Mouse (Mus musculus) macrophage (primary cell): ENCODE data around the gene Bap1. TPM values are rescaled to one million over a fixed set of nuclear protein-coding genes. Genes with fewer than 3 reads are reported as not detected.

Source experiments
- H3K27ac ChIP-seq: fragments of 350-480 bp; formaldehyde crosslinking; 2 replicates; pipeline ENCODE4 v1.9.0; 2021
- H3K36me3 ChIP-seq: fragments of 350-480 bp; formaldehyde crosslinking; 2 replicates; pipeline ENCODE4 v1.9.0; 2021; ENCODE audit errors: inconsistent target
- H3K4me3 ChIP-seq: fragments of 350-480 bp; formaldehyde crosslinking; 2 replicates; pipeline ENCODE4 v1.9.0; 2021; ENCODE audit errors: inconsistent target
- H3K79me2 ChIP-seq: fragments of 350-480 bp; formaldehyde crosslinking; 2 replicates; pipeline ENCODE4 v1.9.0; 2021; ENCODE audit errors: inconsistent target
- WGBS: methylation state at CpG from one replicate; pipeline ENCODE4 v1.1.7; 2026; ENCODE audit warnings: inconsistent platforms; ENCODE audit not compliant: missing documents; 5-methylcytosine and 5-hydroxymethylcytosine counted together
- polyA plus RNA-seq: library from polyadenylated mRNA; stranded (reverse); fragments of 250-400 nt; gene quantifications from 3 replicates; pipeline ENCODE4 v1.2.4, GENCODE M21; 2018; ENCODE audit warnings: inconsistent platforms

The Bap1 gene
- polyA plus RNA-seq, 1 experiment from 2014 or later, result 28.5 TPM

DNA sequence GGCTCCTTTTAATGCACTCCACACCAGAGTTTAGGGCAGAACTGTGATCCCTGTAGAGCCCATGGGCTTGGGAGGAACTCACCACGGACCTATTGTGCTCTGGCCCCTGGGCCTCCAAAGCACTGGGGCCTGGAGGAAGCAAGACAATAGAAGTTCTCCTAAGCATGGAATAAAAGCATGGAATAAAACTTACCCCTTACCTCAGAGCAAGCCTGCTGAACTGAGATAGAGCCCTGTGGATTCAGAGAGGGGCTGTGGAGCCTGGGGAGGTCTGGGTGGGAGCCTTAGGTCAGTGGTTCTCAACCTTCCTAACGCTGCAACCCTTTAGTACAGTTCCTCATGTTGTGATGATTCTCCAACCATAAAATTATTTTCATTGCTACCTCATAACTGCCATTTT, 34.4 kb upstream of the Bap1 start, which contains the start of gene Nisch:
Gene Nisch (minus strand): TSS at position 101 of the 400 bp plus-strand sequence.
- Histone ChIP-seq H3K27ac (no peak within 1 kb of the TSS), H3K36me3 (no peaks in the 10 kb centered on the region), H3K79me2 (no peaks in the 10 kb centered on the region), H3K4me3 (no peak within 1 kb of the TSS)
- 88% methylated on average over 2 of the region's 2 CpGs for WGBS

DNA sequence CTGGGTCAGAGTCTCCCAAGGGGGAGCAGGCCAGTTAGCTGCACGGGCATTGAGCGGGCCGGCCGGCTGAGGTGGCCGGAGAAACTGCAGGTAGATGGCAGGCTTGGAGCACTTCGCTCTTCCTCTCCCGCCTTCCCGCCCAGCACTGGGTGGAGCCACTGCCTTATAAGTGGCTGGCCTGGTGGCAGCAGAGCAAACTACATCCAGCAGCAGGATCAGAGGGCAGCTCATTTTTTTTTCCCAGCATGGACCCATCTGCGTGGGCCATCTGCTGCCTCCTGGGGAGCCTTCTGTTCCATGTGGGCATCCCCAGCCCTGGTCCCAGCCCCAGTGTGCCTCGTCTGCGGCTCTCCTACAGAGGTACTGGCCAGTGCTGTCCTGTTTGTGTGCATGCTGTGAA, 33.6 kb upstream of the Bap1 start, which contains the start of gene Sema3g:
Gene Sema3g (plus strand): TSS at position 195 of the 400 bp plus-strand sequence.
- Histone ChIP-seq H3K36me3 (no peaks in the 10 kb centered on the region), H3K27ac (no peak within 1 kb of the TSS), H3K79me2 (no peaks in the 10 kb centered on the region), H3K4me3 (no peak within 1 kb of the TSS)
- whole genome bisulfite sequencing, result 14% methylated on average over 11 of the region's 11 CpGs

DNA sequence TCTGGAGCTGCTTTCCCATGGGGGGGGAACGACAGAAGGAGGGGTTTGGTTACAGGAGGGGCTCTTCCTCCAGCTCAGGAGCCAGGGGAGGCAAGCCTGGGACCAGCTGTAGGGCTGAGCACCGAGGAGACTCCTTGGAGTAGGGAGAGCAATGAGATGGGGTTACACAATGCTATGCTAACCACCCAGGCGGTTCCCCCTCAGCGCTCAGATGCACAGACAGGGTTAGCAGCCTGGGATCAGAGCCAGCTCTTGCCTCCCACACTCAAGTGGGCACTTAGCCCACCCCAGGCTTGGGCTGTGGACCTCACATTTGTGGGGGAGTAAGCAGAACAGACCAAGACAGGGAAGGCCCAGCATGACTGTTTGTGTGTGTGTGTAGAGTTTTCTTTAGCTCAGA, 24.3 kb upstream of the Bap1 start:
- Histone ChIP-seq H3K36me3 (no peaks in the 10 kb centered on the region), H3K4me3 (no peak overlapping the region), H3K79me2 (no peaks in the 10 kb centered on the region), H3K27ac (no peak overlapping the region)
- 49% methylated on average over 4 of the region's 4 CpGs for WGBS

DNA sequence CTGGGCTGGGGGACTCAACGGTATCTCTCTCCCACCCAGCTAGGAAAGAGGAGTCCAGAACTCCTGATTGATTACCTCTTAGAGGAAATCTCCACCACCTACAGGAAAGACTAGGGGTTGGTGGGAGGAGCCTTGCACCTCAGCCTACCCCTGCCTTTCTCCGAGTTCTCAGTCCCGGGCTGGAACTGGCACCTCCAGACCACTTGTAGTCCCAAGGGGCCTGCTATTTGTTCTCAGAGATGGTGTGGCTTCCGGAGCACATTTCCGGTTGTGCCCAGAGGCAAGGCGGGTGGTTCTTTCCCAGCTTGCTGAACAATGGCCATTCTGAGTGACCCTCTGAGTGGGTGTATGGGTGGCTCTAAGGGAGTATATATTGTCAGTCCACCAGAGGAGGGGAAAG, 23.0 kb upstream of the Bap1 start:
- H3K36me3 ChIP-seq, result no peaks in the 10 kb centered on the region

DNA sequence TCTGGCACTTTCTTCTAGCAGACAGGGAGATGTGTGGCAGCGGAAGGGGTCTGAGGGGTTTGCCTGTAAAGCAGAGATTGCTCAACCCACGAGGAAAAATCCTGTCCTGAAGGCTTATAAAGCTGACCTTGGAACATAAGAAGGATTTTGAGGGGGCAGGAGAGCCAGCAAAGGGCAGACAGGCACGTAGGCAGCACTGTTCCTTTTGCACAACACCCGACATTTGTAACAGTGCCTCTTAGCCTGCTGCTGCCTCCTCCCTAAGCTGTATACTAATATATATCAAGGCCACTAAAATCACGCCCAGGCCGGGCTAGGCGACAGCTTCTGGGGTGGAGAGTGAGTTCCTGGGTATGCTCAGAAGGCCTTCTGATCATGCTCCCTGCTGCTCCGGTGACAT, 20.8 kb upstream of the Bap1 start:
- H3K27ac ChIP-seq, result no peak overlapping the region
- no peak overlapping the region for H3K4me3 ChIP-seq
- no peaks in the 10 kb centered on the region for H3K36me3 ChIP-seq
- H3K79me2 ChIP-seq, result no peaks in the 10 kb centered on the region
- 86% methylated on average over 8 of the region's 8 CpGs for WGBS

More for the DNA sequence above, 23.0 kb upstream of the Bap1 start:
- no peak overlapping the region for H3K27ac ChIP-seq
- H3K79me2 ChIP-seq, result no peaks in the 10 kb centered on the region
- WGBS, result 31% methylated on average over 6 of the region's 6 CpGs
- no peak overlapping the region for H3K4me3 ChIP-seq

DNA sequence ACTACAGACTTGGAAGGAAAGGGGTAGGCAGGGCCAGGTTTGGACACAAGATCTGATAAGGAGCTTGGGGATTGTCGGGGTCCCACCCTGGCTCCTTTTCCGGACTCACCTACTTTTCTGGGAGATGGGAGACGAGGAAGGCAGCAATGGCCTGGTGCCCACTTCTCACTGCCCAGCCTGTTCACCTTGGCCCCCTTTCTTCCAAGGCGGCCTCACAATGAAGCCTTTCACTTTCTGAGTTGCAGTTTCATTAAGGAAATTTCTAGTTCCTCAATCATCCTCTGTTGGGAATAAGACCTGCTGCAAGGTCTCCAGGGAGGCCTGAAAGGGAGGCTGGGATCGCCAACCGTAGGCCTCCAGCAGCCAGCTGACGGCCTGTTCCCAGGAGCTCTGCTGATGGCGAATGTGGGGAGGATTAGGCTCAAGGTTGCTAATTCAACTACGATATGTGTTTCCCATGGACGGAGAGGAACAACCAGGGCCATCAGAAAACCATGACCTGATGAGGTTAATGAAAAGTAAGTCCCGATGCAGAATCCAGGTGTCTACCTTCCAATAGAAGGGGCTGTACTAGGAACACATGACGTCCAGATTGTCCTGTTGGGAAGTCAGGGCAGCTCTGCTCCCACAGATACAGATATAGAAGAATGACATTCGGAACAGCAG, 18.7 kb upstream of the Bap1 start:
- WGBS, result 73% methylated on average over 13 of the region's 13 CpGs
- Histone ChIP-seq H3K4me3 (no peak overlapping the region), H3K36me3 (no peaks in the 10 kb centered on the region), H3K27ac (no peak overlapping the region), H3K79me2 (no peaks in the 10 kb centered on the region)

DNA sequence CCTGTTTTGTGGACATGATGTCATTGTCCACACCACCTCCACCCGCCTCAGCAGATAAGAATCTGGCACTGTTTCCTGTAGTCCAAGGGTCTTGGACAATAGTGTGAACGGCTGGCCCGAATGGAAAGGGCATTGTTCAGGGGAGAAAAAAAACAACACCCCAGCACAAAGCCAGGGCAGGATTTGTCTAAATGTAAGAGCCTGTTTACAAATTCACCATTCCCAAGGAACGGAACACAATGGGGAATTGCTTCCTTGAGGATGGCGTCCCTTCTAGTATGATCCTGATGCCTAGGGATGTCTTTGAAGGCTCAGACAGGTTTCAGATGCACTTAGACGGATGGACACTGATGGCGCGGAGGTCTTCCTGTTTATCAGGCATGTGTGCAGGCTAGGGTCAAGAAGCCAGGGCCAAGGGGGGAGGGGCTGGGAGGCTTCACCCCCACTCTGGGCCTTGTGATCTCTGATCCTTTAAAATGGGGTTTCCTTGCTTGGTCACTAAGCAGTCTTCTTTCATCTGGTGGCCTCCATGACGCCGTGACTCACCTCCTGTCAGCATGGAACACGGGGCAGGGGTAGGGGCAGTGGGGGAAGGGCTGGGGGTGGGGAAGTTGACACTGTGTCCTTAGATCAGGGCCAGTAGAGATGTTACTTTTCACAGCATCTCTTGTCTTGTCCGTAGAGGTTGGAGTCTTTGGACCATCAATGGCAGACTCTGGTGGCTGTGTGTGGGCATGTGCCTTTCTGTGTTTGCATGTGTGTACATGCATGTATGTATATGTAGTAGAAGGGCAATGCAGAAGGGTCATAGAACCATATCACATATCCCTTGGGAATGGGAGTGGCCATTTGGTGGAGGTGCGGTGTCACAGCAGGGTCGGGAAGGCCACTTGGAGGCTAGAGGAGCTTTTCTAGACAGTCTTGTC, 17.9 kb upstream of the Bap1 start:
- Histone ChIP-seq H3K27ac (no peak overlapping the region), H3K4me3 (no peak overlapping the region), H3K36me3 (no peaks in the 10 kb centered on the region), H3K79me2 (no peaks in the 10 kb centered on the region)
- 91% methylated on average over 14 of the region's 14 CpGs for WGBS

DNA sequence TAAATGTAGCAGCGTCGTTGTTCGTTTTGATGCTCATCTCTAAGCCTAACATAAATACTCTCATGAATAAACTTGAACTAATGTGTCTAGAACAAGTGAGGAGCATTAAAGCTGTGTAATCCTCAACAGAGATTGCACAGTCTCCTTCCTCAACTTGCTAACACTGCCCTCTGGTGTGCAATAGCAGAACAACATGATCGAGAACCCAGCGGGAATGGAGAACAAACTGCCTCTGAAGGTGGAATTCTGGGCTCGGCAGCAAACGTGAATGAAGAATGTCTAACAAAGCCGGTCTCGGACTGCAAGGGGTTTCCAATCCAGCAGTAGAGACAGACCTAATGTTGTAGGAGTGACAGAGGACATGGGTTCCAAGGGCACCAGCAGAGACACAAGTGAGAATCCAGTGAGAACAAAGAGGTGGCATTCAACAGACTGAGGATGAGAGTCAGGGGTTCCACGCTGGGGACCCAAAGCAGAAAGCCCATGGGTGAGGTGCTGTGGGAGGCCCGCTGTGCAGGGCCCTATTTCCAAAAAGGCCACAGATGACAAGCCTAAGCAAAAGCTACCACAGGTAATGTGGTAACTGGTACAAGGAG, 17.2 kb upstream of the Bap1 start:
- Histone ChIP-seq H3K36me3 (no peaks in the 10 kb centered on the region), H3K4me3 (no peak overlapping the region), H3K27ac (no peak overlapping the region), H3K79me2 (no peaks in the 10 kb centered on the region)
- WGBS, result 11% methylated on average over 11 of the region's 11 CpGs

DNA sequence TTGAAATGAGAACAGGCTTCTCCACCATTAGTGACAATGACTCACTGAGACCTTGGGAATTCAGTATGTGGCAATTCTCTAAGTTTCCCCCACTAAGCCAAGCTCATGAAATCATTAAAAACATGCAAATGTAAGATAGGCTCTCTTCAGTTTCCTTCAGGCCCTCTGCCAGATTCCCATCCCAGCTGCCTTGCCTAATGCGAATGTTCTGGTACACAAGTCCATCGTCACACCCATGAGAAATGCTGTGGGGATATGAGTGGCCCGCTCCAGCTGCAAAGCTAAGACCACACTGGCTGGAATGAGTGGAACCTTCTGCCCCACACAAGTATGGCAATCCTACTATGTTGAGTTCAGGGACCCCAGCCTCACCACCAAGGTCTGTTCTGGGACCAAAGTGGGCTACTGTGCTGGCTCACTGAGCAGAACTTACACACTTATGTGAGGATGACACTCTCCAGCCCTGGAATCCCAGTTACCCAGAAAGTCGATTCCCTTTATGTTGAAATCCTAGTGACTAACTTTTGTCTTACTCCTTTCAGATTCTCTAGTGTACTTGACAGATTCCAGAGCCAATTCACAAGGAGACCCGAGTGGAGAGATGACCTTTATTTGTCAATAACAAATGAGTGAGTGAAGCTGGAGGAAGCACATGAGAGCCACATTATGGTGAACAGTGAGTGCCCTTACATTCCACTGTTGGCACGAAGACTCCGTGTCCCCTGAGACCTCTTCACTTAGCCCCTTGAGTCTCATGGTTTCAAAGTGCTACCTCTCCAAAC, 14.0 kb upstream of the Bap1 start:
- H3K79me2 ChIP-seq, result no peaks in the 10 kb centered on the region
- no peak overlapping the region for H3K4me3 ChIP-seq
- no peaks in the 10 kb centered on the region for H3K36me3 ChIP-seq
- 93% methylated on average over 7 of the region's 7 CpGs for WGBS
- H3K27ac ChIP-seq, result no peak overlapping the region

DNA sequence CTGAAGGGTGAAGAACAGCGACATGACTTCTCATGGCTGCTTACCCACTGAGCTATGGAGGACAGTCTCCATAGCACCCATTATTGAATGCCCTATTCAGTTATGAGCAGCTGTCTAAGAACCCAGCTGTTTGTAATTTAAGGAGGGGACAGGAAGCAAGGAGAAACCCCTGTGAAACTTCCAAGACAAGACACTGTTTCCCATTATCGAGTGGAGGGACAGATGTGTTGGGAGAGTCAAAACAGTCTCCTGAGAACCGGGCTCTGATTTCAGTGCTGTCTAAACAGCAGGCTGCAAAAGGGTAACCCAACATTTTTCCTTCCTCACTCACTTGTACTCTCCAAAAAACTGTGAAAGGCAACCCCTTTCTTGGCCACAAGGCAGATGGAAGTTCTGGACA, 10.7 kb upstream of the Bap1 start:
- WGBS, result 89% methylated on average over 3 of the region's 3 CpGs
- H3K36me3 ChIP-seq, result no peaks in the 10 kb centered on the region
- no peaks in the 10 kb centered on the region for H3K79me2 ChIP-seq
- no peak overlapping the region for H3K4me3 ChIP-seq
- H3K27ac ChIP-seq, result no peak overlapping the region

DNA sequence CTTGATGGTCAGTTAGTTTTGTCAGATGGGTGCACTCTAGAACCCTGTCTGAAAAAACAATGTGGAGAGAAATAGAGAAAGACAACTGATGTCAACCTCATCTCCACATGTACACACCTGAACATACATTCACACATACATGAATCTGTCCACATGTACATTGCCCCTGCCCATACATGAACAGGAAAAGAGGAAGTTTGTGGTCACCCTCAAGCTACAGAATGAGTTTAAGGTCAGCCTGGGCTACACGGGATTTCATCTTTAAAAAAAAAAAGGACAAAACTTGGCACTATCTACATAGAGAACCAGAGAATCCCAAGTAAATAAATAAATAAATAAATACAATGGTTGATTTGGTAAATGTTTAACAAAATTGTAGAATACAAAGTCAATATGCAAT, 6.5 kb upstream of the Bap1 start:
- WGBS, result 20% methylated on average over 1 of the region's 1 CpGs
- H3K4me3 ChIP-seq, result no peak overlapping the region
- no peaks in the 10 kb centered on the region for H3K79me2 ChIP-seq
- H3K27ac ChIP-seq, result no peak overlapping the region
- H3K36me3 ChIP-seq, result no peaks in the 10 kb centered on the region

DNA sequence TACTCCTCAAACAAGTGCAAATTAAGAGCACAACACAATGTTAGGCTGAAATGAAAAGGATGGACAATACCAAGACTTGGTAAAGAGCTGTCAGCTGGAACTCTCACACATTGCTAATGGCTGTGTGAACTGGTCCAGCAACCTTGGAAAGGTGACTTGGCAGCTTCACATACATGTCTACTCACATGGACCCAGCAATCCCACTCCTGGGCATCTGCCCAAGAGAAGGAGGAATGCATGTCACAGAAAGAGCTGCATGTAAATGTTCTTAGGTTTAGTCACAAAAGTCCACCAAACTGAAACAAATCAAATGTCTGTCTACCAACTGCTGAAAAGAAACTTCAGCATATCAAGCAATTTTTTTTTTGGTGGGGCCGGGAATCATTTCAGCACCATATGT, 5.3 kb upstream of the Bap1 start:
- Histone ChIP-seq H3K79me2 (no peaks in the 10 kb centered on the region), H3K4me3 (no peak overlapping the region)
- 100% methylated on average over 1 of the region's 1 CpGs for WGBS

DNA sequence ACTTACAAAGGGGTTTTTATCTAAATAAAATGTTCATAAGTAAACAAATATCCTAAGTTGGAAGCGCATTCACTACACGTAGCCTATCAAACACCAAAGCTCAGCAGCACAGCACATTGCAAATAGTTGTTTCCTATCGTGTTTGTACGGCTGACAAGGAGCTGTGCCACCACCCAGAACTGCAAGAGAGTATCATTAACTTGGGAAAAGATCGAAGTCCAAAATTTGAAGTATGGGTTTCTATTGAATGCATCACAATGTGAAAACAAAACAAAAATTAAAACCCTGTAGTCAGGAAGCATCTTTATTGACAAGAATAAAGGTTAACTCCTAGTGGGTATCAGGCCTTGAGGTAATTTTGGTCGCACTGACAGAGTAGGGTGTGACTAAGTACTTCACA, 2.9 kb upstream of the Bap1 start:
- WGBS, result 91% methylated on average over 6 of the region's 6 CpGs
- peaks cover 20% of the 10 kb centered on the region for H3K79me2 ChIP-seq
- peaks cover 8% of the 10 kb centered on the region for H3K36me3 ChIP-seq
- no peak overlapping the region for H3K4me3 ChIP-seq
- no peak overlapping the region for H3K27ac ChIP-seq

More for the DNA sequence above, 5.3 kb upstream of the Bap1 start:
- Histone ChIP-seq H3K27ac (no peak overlapping the region), H3K36me3 (no peaks in the 10 kb centered on the region)
